Mouse (Mus musculus) v-Abl transformed pro-B cells (cell line): ENCODE data around the gene Sprr2a2.
"Not testable (repeated sequence)": the region's sequence is repeated elsewhere in the genome, so short reads cannot be mapped to it uniquely, and the experiment has no call there.

ENCODE experiments used
- in situ Hi-C, 2 experiments: fragments of 400-800 bp; cut with MboI; formaldehyde crosslinking; loops; one replicate each; pipeline ENCODE4 v1.15.1; 2025; ENCODE audit not compliant: unreplicated experiment in 2 of 2

Sprr2a2 gene

DNA sequence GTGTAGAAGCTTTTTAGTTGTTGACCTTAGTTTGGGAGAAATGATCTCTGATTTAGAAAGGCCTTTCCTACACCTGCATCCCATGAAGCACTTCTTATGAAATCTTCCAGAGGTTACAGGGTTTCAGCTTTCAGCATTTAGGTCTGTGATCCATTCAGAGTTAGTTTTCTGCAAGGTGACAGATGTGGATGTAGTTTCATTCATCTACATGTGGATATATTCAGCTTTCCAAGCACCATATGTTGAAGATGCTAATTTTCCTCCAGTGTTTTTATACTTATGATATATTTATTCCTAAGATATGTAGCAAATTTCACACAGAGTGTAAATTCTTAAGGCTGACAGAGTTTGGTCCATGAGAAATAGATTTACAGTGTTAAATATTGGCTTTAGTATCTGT, 57.8 kb downstream of the Sprr2a2 start:
- in situ Hi-C loops, result not testable (repeated sequence)

DNA sequence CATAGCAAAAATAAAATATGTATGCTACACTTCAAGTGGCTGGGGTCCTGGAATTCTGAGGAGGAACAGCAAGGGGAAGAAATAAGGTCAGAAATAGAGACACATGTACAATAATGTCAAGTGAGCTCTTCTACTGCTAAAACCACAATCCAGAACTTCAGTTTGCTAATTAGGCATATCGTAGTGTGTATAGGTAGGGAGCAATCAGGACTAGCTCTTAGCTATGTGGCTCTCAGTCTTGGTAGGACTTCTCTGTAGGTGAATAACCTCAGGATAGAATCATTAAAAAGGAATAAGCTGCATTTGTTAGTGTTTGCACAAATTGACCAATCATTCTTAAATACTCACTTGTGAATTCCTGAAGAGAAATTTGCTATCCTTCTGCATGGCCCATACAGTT, 58.3 kb downstream of the Sprr2a2 start:
- in situ Hi-C loops, result not testable (repeated sequence)

DNA sequence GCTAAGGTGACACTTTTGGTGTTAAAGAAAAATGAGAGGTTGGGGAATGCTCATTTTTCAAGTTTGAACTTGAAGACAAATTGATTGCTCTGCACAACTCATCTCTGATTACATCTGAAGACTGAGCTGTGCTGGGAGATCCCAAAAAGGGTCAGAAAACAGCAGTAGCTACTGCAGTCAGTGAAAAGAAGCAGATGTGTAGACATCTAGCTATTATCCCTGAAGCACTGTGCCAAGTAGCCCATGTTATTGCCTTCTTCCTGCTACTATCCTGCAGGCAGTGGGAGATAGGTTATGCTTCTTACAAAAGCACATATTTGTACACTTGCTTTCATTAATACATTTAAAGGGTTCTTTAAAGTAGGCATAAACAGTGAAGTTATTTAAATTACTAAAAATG, 63.9 kb downstream of the Sprr2a2 start:
- in situ Hi-C loops, result not testable (repeated sequence)

DNA sequence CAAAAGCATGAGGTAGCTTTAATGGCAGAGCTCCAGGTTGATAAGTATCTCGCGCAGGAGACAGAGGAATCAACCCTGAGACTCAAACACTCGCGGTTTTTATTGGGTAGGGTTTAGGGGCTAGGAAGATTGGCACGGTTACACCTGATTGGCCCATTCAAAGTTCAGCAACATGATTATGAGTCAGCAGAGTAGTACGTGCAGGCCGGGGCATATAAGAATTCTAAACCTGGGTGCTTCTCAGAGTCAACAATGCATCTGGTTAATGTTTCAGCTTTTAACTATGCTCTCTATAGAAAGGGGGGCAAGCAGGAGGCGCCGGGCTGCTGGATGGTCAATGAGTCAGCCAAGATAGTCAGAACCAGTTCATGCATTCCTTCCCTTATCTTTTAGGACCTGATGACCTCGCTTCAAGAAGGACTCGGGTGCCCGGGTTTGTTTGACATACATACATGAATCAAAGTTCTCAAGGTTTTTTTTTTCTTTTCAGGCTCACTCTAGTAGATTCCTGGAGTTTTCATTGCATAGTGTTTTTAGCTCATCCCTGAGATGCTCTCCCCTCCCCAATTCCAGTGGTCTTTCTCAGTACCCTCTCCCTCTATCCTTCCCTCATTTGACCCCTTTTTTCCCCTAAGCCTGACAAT, 65.4 kb downstream of the Sprr2a2 start:
- in situ Hi-C loops, result not testable (repeated sequence)

DNA sequence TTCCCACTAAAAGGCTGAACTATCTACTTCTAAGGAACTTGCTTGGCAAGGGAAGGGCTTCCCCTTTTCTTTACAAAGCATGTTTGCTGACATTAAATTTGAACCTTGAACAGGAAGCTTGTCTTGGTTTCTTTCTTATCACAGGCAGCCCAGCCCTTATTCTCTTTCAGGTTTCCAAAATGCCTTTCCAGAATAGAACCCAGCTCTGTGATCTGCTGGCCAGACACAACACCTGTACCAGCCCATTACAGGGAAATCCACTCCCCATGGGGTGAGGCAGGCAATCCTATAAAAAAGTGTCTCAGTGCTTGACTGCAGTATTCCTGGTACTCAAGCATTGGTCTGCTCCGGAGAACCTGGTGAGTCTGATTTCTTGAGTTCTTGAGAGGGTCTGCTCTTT, 69.4 kb downstream of the Sprr2a2 start, which contains the start of gene Sprr2a3:
Gene Sprr2a3 (plus strand): TSS at position 317 of the 400 bp plus-strand sequence.
- in situ Hi-C loops, result not testable (repeated sequence)

DNA sequence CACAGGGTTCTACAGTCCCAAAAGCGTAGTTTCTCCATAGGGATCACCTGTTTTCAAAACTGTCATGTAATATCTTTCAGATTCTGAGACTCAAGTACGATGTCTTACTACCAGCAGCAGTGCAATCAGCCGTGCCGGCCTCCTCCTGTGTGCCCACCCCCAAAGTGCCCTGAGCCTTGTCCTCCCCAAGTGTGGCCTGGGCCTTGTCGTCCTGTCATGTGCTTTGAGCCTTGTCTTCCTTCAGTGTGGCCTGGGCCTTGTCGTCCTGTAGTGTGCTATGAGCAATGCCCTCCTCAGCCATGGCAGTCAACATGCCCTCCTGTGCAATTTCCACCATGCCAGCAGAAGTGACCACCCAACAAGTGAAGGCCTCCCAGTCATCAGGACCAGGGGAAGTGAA, 72.8 kb downstream of the Sprr2a2 start:
- in situ Hi-C loops, result not testable (repeated sequence)
